Mouse (Mus musculus): Measurements from ENCODE around the gene Egf. TPM values are rescaled to one million over a fixed set of nuclear protein-coding genes. Genes with fewer than 3 reads are reported as not detected.

Egf gene
- polyA plus RNA-seq, 2 experiments, result 1.9 to 3.7 TPM

GRCm38 (mm10) chr3:129656540-129656939, 98.6 kb downstream of the Egf start:
- Histone ChIP-seq H3K4me3 (replicated peaks; ENCODE audit: low read length) (no peak overlapping the region), H3K4me2 (replicated peaks; ENCODE audit: low read depth, low read length, severe bottlenecking) (no peak overlapping the region), H3K4me1 (ENCODE audit: control insufficient read depth, insufficient read depth, low read length) (peaks cover 3% of the 10 kb centered on the region; the same call in 1 of the 2 replicates), H3K9me3 (ENCODE audit: control insufficient read depth, low read length) (no peaks in the 10 kb centered on the region), H3K9ac (ENCODE audit: low read depth, low read length, severe bottlenecking) (no peak overlapping the region), H3K27ac (replicated peaks; ENCODE audit: low read depth, low read length) (no peak overlapping the region), H3K27me3 (ENCODE audit: control insufficient read depth, insufficient read depth, low read length) (no peaks in the 10 kb centered on the region), H3K36me3 (ENCODE audit: control insufficient read depth, insufficient read depth, low read length) (no peaks in the 10 kb centered on the region)
- DNase-seq (ENCODE audit: low spot score) (no peak), ATAC-seq (ENCODE audit: low FRiP score, low read depth) (no peak)
- 77% methylated on average over 4 of the region's 4 CpGs for WGBS
- TF ChIP-seq POLR2A (IDR thresholded peaks at IDR 0.05; ENCODE audit: borderline replicate concordance, extremely low read depth, insufficient read depth, insufficient read length), result no peak

DNA sequence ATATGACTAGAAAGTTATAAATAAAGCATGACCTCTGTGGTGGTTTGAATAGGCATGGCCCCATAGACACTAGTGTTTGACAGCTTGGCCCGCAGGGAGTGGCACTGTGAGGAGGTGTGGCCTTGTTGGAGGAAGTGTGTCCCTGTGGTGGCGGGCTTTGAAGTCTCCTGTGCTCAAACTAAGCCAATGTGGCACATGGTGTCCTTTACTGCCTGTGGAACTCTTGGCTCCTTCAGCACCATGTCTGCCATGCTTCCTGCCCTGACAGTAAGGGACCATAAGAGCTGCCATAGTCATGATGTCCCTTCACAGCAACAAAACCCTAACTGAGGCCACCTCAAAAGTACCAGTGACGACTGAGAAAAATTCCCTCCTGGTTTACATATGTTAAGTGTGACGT, 102.6 kb downstream of the Egf start:
- Histone ChIP-seq H3K9ac (ENCODE audit: low read depth, low read length, severe bottlenecking) (no peak overlapping the region), H3K36me3 (ENCODE audit: control insufficient read depth, insufficient read depth, low read length) (no peaks in the 10 kb centered on the region), H3K27ac (replicated peaks; ENCODE audit: low read depth, low read length) (no peak overlapping the region), H3K4me1 (ENCODE audit: control insufficient read depth, insufficient read depth, low read length) (peaks cover 16% of the 10 kb centered on the region), H3K27me3 (ENCODE audit: control insufficient read depth, insufficient read depth, low read length) (no peaks in the 10 kb centered on the region), H3K9me3 (ENCODE audit: control insufficient read depth, low read length) (no peaks in the 10 kb centered on the region), H3K4me2 (replicated peaks; ENCODE audit: low read depth, low read length, severe bottlenecking) (no peak overlapping the region), H3K4me3 (replicated peaks; ENCODE audit: low read length) (no peak overlapping the region)
- DNase-seq (ENCODE audit: low spot score), result no peak
- no peak for ATAC-seq (ENCODE audit: low FRiP score, low read depth)
- no peak for TF ChIP-seq POLR2A (IDR thresholded peaks at IDR 0.05; ENCODE audit: borderline replicate concordance, extremely low read depth, insufficient read depth, insufficient read length)
- WGBS, result 77% methylated on average over 4 of the region's 4 CpGs

GRCm38 (mm10) chr3:129651765-129652164, 103.4 kb downstream of the Egf start:
- DNase-seq (ENCODE audit: low spot score), result no peak
- WGBS, result 93% methylated on average over 8 of the region's 8 CpGs
- Histone ChIP-seq H3K27ac (replicated peaks; ENCODE audit: low read depth, low read length) (no peak overlapping the region), H3K36me3 (ENCODE audit: control insufficient read depth, insufficient read depth, low read length) (no peaks in the 10 kb centered on the region), H3K4me3 (replicated peaks; ENCODE audit: low read length) (no peak overlapping the region), H3K4me1 (ENCODE audit: control insufficient read depth, insufficient read depth, low read length) (peaks cover 19% of the 10 kb centered on the region), H3K4me2 (replicated peaks; ENCODE audit: low read depth, low read length, severe bottlenecking) (no peak overlapping the region), H3K27me3 (ENCODE audit: control insufficient read depth, insufficient read depth, low read length) (no peaks in the 10 kb centered on the region), H3K9ac (ENCODE audit: low read depth, low read length, severe bottlenecking) (no peak overlapping the region), H3K9me3 (ENCODE audit: control insufficient read depth, low read length) (no peaks in the 10 kb centered on the region)
- no peak for ATAC-seq (ENCODE audit: low FRiP score, low read depth)
- no peak for TF ChIP-seq POLR2A (IDR thresholded peaks at IDR 0.05; ENCODE audit: borderline replicate concordance, extremely low read depth, insufficient read depth, insufficient read length)

DNA sequence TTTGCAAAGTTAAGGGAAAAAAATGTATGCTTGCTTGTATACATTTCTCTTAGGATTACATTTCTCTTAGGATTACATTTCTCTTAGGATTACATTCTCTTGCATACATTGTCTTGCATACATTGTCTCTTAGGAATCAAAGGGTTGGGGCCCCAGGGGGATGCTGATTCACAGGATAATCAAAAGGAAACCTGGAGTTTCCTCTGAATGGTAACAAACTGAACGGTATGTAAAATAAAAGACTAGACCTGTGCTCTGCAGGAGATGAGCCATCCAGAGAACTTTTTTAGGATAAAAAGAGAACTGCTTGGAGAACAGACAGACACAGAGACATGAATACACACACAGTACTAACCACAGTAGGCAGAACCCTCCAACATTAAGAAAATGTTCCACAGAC, 104.2 kb downstream of the Egf start:
- Histone ChIP-seq H3K4me1 (ENCODE audit: control insufficient read depth, insufficient read depth, low read length) (peaks cover 24% of the 10 kb centered on the region), H3K27ac (replicated peaks; ENCODE audit: low read depth, low read length) (no peak overlapping the region), H3K36me3 (ENCODE audit: control insufficient read depth, insufficient read depth, low read length) (no peaks in the 10 kb centered on the region), H3K27me3 (ENCODE audit: control insufficient read depth, insufficient read depth, low read length) (no peaks in the 10 kb centered on the region), H3K9me3 (ENCODE audit: control insufficient read depth, low read length) (no peaks in the 10 kb centered on the region), H3K4me3 (replicated peaks; ENCODE audit: low read length) (no peak overlapping the region), H3K4me2 (replicated peaks; ENCODE audit: low read depth, low read length, severe bottlenecking) (no peak overlapping the region), H3K9ac (ENCODE audit: low read depth, low read length, severe bottlenecking) (no peak overlapping the region)
- DNase-seq (ENCODE audit: low spot score) (no peak), ATAC-seq (ENCODE audit: low FRiP score, low read depth) (no peak)
- no peak for TF ChIP-seq POLR2A (IDR thresholded peaks at IDR 0.05; ENCODE audit: borderline replicate concordance, extremely low read depth, insufficient read depth, insufficient read length)
- WGBS, result 41% methylated on average over 1 of the region's 1 CpGs

DNA sequence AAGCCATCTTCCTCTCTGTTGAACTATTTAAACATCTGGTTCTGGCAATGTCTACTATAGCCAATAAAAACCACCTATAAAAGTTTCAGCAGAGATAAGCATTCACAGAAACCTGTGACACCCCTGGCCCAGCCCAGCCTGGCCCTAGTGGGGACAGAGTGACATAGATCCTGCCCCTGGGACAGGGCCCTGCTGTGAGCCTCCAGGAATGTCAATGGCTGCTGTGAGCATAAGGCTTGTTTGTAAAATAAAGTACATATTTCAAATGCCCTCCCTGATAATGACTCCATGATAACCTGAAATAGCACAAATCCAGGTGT, 104.9 kb downstream of the Egf start:
- TF ChIP-seq POLR2A (IDR thresholded peaks at IDR 0.05; ENCODE audit: borderline replicate concordance, extremely low read depth, insufficient read depth, insufficient read length), result no peak
- Histone ChIP-seq H3K36me3 (ENCODE audit: control insufficient read depth, insufficient read depth, low read length) (no peaks in the 10 kb centered on the region), H3K4me2 (replicated peaks; ENCODE audit: low read depth, low read length, severe bottlenecking) (no peak overlapping the region), H3K27me3 (ENCODE audit: control insufficient read depth, insufficient read depth, low read length) (no peaks in the 10 kb centered on the region), H3K9me3 (ENCODE audit: control insufficient read depth, low read length) (no peaks in the 10 kb centered on the region), H3K27ac (replicated peaks; ENCODE audit: low read depth, low read length) (no peak overlapping the region), H3K9ac (ENCODE audit: low read depth, low read length, severe bottlenecking) (no peak overlapping the region), H3K4me3 (replicated peaks; ENCODE audit: low read length) (no peak overlapping the region), H3K4me1 (ENCODE audit: control insufficient read depth, insufficient read depth, low read length) (peaks cover 31% of the 10 kb centered on the region)
- ATAC-seq (ENCODE audit: low FRiP score, low read depth) (peak; percentile 38; the same call in 1 of the 2 replicates), DNase-seq (ENCODE audit: low spot score) (no peak)
